Mouse (Mus musculus) heart, embryonic 16.5 days (tissue): Measurements from ENCODE around the gene Fpgs. TPM values are rescaled to one million over a fixed set of nuclear protein-coding genes. Genes with fewer than 3 reads are reported as not detected.

ENCODE experiments used
- ATAC-seq: fragments of 200-750 bp; cut with Nextera tagmentation; replicated peaks from 2 replicates; pipeline ENCODE4 v1.8.0; 2017; ENCODE audit warnings: moderate number of reproducible peaks; ENCODE audit not compliant: insufficient read depth, low FRiP score; ENCODE audit errors: extremely low read depth
- H3K27ac ChIP-seq: fragments of 300-500 bp; sonication (generic); 2 replicates; pipeline ENCODE4 v1.5.1; 2014; ENCODE audit warnings: mild to moderate bottlenecking, low read length, control low read depth, moderate library complexity
- H3K27me3 ChIP-seq: fragments of 300-500 bp; sonication (generic); 2 replicates; pipeline ENCODE4 v1.6.1; 2014; ENCODE audit warnings: low read length, mixed read lengths; ENCODE audit not compliant: control insufficient read depth, insufficient read depth
- H3K36me3 ChIP-seq: fragments of 300-500 bp; sonication (generic); 2 replicates; pipeline ENCODE4 v1.6.1; 2014; ENCODE audit not compliant: control insufficient read depth, insufficient read depth
- H3K4me1 ChIP-seq: fragments of 300-500 bp; sonication (generic); 2 replicates; pipeline ENCODE4 v1.6.1; 2014; ENCODE audit warnings: low read length, mixed read lengths; ENCODE audit not compliant: control insufficient read depth, insufficient read depth
- H3K4me2 ChIP-seq: fragments of 300-500 bp; sonication (generic); 2 replicates; pipeline ENCODE4 v1.6.1; 2014; ENCODE audit warnings: low read depth, mild to moderate bottlenecking, control low read depth, low read length
- H3K4me3 ChIP-seq: fragments of 300-500 bp; sonication (generic); 2 replicates; pipeline ENCODE4 v1.5.1; 2014; ENCODE audit warnings: mild to moderate bottlenecking, control low read depth, low read length
- H3K9ac ChIP-seq: fragments of 300-500 bp; sonication (generic); 2 replicates; pipeline ENCODE4 v1.6.1; 2014; ENCODE audit warnings: low read length, control low read depth
- H3K9me3 ChIP-seq: fragments of 300-500 bp; sonication (generic); replicated peaks from 2 replicates; pipeline ENCODE4 v1.6.1; 2016; ENCODE audit warnings: low read length; ENCODE audit not compliant: control insufficient read depth
- WGBS: fragments of 180-500 bp; shearing (Covaris S2); extraction: QIAGEN DNeasy Blood & Tissue Kit; methylation state at CpG from one replicate; pipeline ENCODE4 v1.1.7; 2014; 5-methylcytosine and 5-hydroxymethylcytosine counted together
- polyA plus RNA-seq: library from polyadenylated mRNA; unstranded; fragments of >200 nt; fragmentation: Nextera tagmentation; extraction: Ambion mirVana; gene quantifications from 2 replicates; pipeline ENCODE4 v1.2.1, GENCODE M21; 2015

Fpgs gene
- polyA plus RNA-seq, 1 experiment from 2014 or later: 16.9 TPM

DNA sequence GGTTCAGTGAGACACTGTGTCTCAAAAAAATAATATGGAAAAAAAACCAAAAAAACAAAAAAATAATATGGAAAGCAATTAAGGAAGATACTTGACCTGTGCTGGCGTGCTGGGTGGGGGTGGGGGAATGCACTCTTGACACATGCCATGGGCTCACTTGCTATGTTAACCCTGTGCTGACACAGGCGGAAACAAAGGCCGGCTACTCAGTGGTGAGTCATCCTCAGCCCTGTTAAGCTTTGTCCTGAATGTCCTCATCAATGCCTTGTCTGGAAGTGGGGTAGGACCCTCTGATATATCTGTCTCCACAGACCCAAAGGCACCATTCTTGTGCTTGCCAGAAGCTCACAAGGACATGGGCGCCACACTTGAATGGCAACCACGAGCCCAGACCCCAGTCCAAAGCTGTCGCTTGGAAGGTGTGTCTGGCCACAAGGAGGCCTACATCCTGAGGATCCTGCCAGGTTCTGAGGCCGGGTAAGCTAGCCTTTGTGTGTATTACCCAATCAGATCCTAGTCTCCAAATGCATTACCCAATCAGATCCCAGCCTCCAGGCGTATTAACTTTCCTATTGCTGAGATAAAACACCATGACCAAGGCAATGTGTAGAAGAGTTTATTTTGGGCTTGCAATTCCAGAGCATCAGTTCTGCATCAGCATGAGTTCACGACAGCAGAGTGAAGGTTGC, 31.9 kb downstream of the Fpgs start:
- H3K9ac ChIP-seq: no peak overlapping the region
- H3K4me2 ChIP-seq: no peak overlapping the region
- H3K4me3 ChIP-seq: no peak overlapping the region
- no peak for ATAC-seq
- H3K4me1 ChIP-seq: peaks cover 5% of the 10 kb centered on the region; the same call in 1 of the 2 replicates
- peaks cover 2% of the 10 kb centered on the region; the same call in 1 of the 2 replicates for H3K9me3 ChIP-seq
- peaks cover 40% of the 10 kb centered on the region for H3K36me3 ChIP-seq
- 63% methylated on average over 9 of the region's 9 CpGs for WGBS
- no peaks in the 10 kb centered on the region for H3K27me3 ChIP-seq
- no peak overlapping the region for H3K27ac ChIP-seq

GRCm38 (mm10) chr2:32671147-32671546, 32.8 kb downstream of the Fpgs start:
- ATAC-seq: no peak
- H3K27ac ChIP-seq: no peak overlapping the region

DNA sequence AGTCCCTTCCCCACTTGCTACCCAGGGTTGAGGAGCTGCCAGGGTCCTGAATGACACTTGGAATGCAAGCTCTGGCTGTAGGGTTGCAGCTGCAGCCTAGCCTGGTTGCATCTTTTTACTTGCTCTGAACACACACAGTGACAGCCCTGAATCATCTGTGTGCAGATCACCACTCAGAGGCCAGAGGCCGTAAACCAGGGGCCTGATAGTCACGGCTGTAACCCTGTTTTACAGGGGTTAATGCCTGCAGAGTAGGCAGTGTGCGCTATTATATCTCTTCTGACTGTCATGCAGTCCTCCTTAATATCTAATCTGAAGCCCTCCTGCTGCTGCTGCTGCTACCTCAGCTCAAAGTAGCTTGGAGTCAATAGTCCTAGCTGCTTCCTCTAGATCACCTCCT, 34.1 kb downstream of the Fpgs start:
- Histone ChIP-seq H3K4me2 (no peak overlapping the region), H3K36me3 (peaks cover 22% of the 10 kb centered on the region), H3K4me3 (no peak overlapping the region), H3K27ac (no peak overlapping the region), H3K9ac (no peak overlapping the region), H3K4me1 (peaks cover 16% of the 10 kb centered on the region), H3K27me3 (no peaks in the 10 kb centered on the region), H3K9me3 (no peaks in the 10 kb centered on the region)
- ATAC-seq: no peak
- WGBS: 69% methylated on average over 3 of the region's 3 CpGs

More at GRCm38 (mm10) chr2:32671147-32671546, 32.8 kb downstream of the Fpgs start:
- Histone ChIP-seq H3K9me3 (no peaks in the 10 kb centered on the region), H3K4me2 (no peak overlapping the region), H3K4me1 (peaks cover 5% of the 10 kb centered on the region; the same call in 1 of the 2 replicates), H3K4me3 (no peak overlapping the region), H3K27me3 (no peaks in the 10 kb centered on the region), H3K36me3 (peaks cover 35% of the 10 kb centered on the region), H3K9ac (no peak overlapping the region)
- 79% methylated on average over 9 of the region's 9 CpGs for WGBS

- no peaks in the 10 kb centered on the region for H3K9me3 ChIP-seq
- H3K27ac ChIP-seq: peak overlapping the region; percentile 70
- no peak for ATAC-seq
- 80% methylated on average over 7 of the region's 7 CpGs for WGBS
- no peaks in the 10 kb centered on the region for H3K27me3 ChIP-seq
- peak overlapping the region; percentile 2; the same call in 1 of the 2 replicates for H3K9ac ChIP-seq
- H3K4me2 ChIP-seq: no peak overlapping the region
- no peak overlapping the region for H3K4me3 ChIP-seq
- peaks cover 9% of the 10 kb centered on the region for H3K36me3 ChIP-seq
- peaks cover 18% of the 10 kb centered on the region for H3K4me1 ChIP-seq
Measured at GRCm38 (mm10) chr2:32668176-32668575, 35.8 kb downstream of the Fpgs start.

GRCm38 (mm10) chr2:32667775-32668174, 36.2 kb downstream of the Fpgs start:
- H3K9ac ChIP-seq: peak overlapping the region; percentile 2; the same call in 1 of the 2 replicates

DNA sequence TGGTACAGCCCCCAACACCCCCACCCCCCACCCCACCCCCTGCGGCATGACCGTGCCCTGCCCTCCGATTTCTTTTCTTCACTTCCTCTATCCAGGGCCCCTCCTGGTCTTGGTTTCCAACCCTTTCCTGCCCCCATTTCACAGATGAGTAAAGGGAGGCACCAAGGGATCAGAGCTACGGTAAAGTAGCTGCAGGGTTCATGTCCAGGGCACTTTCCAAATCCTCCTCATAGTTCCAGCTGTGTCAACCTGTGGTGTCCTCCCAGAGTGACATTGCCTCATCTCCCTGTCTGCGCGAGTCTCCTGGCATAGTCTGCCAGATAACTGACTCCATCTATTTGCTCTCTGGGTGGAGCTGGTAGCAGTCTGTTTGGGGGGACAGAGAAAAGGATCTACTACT, 38.1 kb downstream of the Fpgs start:
- no peak overlapping the region for H3K4me2 ChIP-seq
- H3K36me3 ChIP-seq: no peaks in the 10 kb centered on the region
- no peaks in the 10 kb centered on the region for H3K27me3 ChIP-seq
- peaks cover 32% of the 10 kb centered on the region for H3K4me1 ChIP-seq
- 64% methylated on average over 6 of the region's 6 CpGs for WGBS
- H3K4me3 ChIP-seq: no peak overlapping the region
- no peak overlapping the region for H3K9ac ChIP-seq
- H3K27ac ChIP-seq: peak overlapping the region; percentile 61
- H3K9me3 ChIP-seq: no peaks in the 10 kb centered on the region
- ATAC-seq: no peak

More at GRCm38 (mm10) chr2:32667775-32668174, 36.2 kb downstream of the Fpgs start:
- 25% methylated on average over 11 of the region's 11 CpGs for WGBS
- peaks cover 18% of the 10 kb centered on the region for H3K4me1 ChIP-seq
- ATAC-seq: peak; percentile 65
- H3K27me3 ChIP-seq: no peaks in the 10 kb centered on the region
- peaks cover 9% of the 10 kb centered on the region for H3K36me3 ChIP-seq
- no peak overlapping the region for H3K4me3 ChIP-seq
- no peak overlapping the region for H3K4me2 ChIP-seq
- peak overlapping the region; percentile 70 for H3K27ac ChIP-seq
- H3K9me3 ChIP-seq: no peaks in the 10 kb centered on the region

- Histone ChIP-seq H3K27me3 (no peaks in the 10 kb centered on the region), H3K4me1 (peaks cover 32% of the 10 kb centered on the region), H3K4me3 (no peak overlapping the region), H3K9ac (0 out of 2 replicates have a peak overlapping the region, but pooled peaks have one; percentile 1), H3K4me2 (no peak overlapping the region), H3K36me3 (no peaks in the 10 kb centered on the region), H3K27ac (peak overlapping the region; percentile 61), H3K9me3 (no peaks in the 10 kb centered on the region)
- no peak for ATAC-seq
- WGBS: 57% methylated on average over 8 of the region's 8 CpGs
Measured at GRCm38 (mm10) chr2:32665345-32665744, 38.6 kb downstream of the Fpgs start.

DNA sequence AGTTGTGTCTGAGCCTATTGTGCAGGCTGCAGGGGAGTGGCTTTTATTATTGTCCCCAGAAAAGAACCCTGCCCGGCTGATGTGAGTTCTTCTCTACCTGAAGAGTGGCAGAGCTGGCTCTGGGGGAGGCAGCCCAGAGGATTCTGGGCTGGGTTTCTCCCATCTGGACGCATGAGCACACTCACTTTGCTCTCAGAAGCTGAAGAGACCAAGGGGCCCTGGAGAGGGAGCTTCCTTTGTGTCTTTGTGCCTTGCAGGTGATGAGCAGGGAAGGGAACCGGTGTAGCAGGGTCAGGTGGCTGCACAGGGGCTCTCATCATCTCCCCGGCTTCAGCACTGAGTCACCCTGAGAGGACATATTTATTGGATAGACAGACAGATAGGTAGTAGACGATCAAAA, 41.7 kb downstream of the Fpgs start:
- H3K4me3 ChIP-seq: no peak overlapping the region
- H3K4me2 ChIP-seq: no peak overlapping the region
- peak overlapping the region; percentile 76 for H3K27ac ChIP-seq
- H3K27me3 ChIP-seq: no peaks in the 10 kb centered on the region
- no peaks in the 10 kb centered on the region for H3K9me3 ChIP-seq
- WGBS: 45% methylated on average over 5 of the region's 5 CpGs
- no peak for ATAC-seq
- no peaks in the 10 kb centered on the region for H3K36me3 ChIP-seq
- H3K9ac ChIP-seq: peak overlapping the region; percentile 52
- H3K4me1 ChIP-seq: peaks cover 30% of the 10 kb centered on the region

- Histone ChIP-seq H3K4me1 (peaks cover 30% of the 10 kb centered on the region), H3K9me3 (no peaks in the 10 kb centered on the region), H3K27ac (peak overlapping the region; percentile 76), H3K4me2 (no peak overlapping the region), H3K4me3 (no peak overlapping the region), H3K27me3 (no peaks in the 10 kb centered on the region), H3K9ac (peak overlapping the region; percentile 52), H3K36me3 (no peaks in the 10 kb centered on the region)
- WGBS: 14% methylated on average over 7 of the region's 7 CpGs
- peak; percentile 71 for ATAC-seq
Measured at GRCm38 (mm10) chr2:32661509-32662107, 42.3 kb downstream of the Fpgs start.
